Mouse (Mus musculus) thymus, postnatal 0 days (tissue): ENCODE results near the gene Tex12. TPM values are rescaled to one million over a fixed set of nuclear protein-coding genes. Genes with fewer than 3 reads are reported as not detected.

ENCODE experiments used
- DNase-seq: peaks from one replicate; pipeline ENCODE4 v3.0.0-alpha.2; 2015; ENCODE audit warnings: low spot score
- polyA plus RNA-seq: library from polyadenylated mRNA; unstranded; fragments of >200 nt; fragmentation: Nextera tagmentation; extraction: Ambion mirVana; gene quantifications from 2 replicates; pipeline ENCODE4 v1.2.1, GENCODE M21; 2015

Tex12 gene
- polyA plus RNA-seq, 1 experiment from 2014 or later, result not detected

- no peak for DNase-seq
Measured at GRCm38 (mm10) chr9:50561918-50562360, 814 bp upstream of the Tex12 start.

DNA sequence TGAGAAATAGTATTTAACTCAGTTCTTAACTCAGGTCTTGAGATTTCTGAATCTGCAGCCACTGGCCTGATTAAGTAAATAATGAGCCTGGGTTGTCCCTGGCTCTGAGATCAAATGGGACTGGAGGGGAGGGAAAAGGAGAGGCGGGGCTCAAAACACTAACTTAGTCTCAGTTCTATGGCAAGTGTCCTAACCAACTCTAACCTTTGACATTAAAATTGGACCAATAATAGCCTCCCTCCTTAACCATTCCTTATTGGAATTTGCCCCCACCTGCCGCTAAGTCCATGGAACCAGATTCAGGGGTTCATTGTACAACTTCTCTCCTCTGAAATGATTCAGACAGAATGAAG is 6.1 kb downstream of the Tex12 start, which contains the start of gene Bco2:
Bco2 (minus strand) TSS at position 88 of the 353 bp plus-strand sequence.
- no peak for DNase-seq

GRCm38 (mm10) chr9:50554241-50555093 is 6.7 kb downstream of the Tex12 start, which contains the start of gene Il18:
Gene Il18 (plus strand): TSS chr9:50554827.
- peak; percentile 23 for DNase-seq

GRCm38 (mm10) chr9:50553547-50553946 is 7.6 kb downstream of the Tex12 start:
- DNase-seq, result no peak

DNA sequence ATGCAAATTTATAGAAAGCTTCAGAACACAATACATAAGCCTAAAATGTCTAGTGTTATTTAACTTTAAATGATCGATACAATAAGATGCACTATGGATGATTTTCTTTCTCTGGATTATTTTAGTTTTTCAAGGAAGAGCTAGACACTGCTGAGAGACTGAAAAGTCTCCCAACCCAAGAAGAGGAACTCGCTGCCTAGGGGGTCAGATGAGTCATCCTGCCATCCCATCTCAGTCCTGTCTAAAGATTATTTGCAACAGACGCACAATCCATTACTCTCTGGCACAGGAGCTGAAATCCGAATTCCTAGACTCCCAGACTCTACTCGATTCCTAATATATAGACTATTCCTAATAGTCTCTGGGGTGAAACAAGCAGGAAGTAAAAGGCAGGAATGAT is 8.9 kb downstream of the Tex12 start:
- DNase-seq, result no peak

GRCm38 (mm10) chr9:50548936-50549335 is 12.2 kb downstream of the Tex12 start:
- DNase-seq, result no peak

DNA sequence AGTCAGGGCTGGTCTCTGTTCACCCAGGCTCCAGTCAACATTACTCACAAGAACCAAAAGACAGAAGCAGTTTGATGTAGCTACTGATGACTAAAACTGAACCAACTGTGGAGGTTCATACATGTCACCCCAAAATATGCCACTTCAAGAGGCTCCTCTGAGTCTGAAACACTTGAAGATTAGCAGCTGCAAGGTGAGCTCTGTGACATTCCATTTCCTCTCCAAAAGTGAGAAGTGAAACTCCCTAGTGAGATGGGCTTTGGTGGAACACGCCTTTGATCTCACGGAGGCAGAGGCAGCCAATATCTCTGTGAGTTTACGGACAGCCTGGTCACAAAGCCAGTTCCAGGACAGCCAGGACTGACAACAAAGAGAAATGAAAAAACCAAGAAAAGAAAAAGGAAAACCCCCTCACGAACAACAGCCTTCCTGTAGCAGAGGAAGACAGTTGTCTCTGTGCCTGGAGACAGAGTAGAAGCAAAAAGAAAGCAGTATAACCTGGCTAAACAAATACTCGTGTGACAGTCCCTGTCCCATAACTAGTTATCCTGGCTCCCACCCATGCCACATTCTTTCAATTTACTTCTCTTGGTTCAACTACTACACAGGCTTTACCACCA is 13.2 kb downstream of the Tex12 start:
- DNase-seq, result peak; percentile 75

DNA sequence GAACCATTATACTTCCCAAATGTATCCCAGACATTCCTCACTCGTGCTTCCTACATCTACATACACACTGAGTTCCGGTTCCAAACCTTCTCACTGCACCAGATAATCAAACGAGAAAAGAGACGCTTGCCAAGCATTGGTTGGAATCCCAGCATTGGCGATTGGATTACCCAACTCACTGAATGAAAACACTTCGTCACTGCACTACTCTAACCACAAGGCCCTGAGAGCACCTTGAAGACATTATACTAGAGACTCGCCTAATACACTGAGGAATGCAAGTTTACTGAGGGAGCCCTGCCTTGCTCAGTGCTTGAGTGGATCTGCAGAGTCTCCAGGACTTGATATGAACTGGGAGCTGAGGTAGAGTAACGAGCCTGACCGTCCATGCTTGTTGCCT is 18.7 kb downstream of the Tex12 start:
- DNase-seq, result no peak

- DNase-seq, result no peak
Measured at GRCm38 (mm10) chr9:50540170-50540569, 21.0 kb downstream of the Tex12 start.

GRCm38 (mm10) chr9:50537295-50537694 is 23.8 kb downstream of the Tex12 start:
- no peak for DNase-seq

DNA sequence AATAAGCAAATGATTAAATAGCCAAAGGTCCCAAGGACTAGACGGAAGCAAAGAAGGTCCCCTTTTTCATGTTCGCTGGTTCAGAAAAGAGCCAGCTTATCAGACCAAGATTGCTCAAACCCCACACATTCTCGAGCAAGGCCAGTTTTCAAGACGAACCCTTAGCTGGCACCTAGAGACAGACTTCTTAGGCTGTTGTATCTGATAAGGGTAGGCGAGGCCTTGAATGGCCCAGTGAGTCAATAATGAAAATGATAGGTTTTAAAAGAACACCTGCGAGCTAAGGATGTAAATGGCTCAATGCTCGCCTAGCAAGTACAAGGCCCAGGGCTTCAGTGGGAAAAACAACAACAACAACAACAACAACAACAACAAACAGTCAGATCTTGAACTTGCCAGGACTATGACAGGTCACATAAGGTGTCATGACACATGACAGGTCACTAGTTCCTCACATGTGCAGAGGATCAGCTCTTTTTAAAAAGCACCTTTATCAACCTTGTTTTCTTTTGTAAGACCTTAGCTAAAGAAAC is 24.5 kb downstream of the Tex12 start:
- DNase-seq, result no peak

- no peak for DNase-seq
Measured at GRCm38 (mm10) chr9:50535930-50536329, 25.2 kb downstream of the Tex12 start.

- no peak for DNase-seq
Measured at GRCm38 (mm10) chr9:50533791-50534190, 27.3 kb downstream of the Tex12 start.

DNA sequence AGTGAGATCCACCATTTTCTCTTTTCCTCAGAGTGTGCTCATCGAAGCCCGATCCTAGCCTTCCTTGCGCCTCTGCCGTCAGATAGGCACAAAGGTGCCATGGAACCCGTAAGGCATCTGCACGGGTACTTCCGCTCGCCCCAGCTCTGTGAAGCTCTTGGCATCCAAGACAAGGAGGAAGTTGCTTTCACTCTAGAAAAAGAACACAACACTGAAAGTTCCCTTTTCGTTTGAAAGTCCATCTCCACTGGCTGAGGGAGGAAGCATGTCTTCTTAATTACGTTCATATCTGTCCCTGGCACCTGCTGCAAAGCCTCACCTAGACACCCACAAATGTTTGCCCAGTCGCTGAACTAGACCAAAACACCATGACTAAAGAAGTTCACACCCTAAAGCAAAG is 27.8 kb downstream of the Tex12 start:
- peak; percentile 79 for DNase-seq

DNA sequence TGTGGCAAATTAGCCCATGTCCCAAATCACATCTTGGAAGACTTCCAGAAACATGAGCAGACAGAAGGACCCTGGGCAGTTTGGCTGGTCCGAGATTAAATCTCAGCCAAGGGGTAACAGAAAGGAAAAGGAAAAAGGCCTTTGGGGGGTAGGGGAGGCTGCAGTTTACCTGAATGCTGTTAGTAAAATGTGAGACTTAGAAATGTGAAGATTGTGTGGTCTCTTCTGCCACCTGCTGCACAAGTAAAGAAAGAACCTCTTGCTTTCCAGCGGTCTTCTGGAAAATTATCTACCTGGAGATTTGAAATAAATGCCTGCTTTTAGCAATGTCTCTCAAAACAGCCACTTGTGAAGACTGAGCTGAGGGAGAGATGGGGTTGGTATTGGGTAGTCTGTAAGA is 30.2 kb downstream of the Tex12 start:
- peak; percentile 67 for DNase-seq

- peak; percentile 99 for DNase-seq
Measured at GRCm38 (mm10) chr9:50528293-50528892, 32.7 kb downstream of the Tex12 start, which contains the start of gene Pts. Gene Pts (minus strand): TSS chr9:50528724.

- peak; percentile 41 for DNase-seq
Measured at GRCm38 (mm10) chr9:50527860-50528259, 33.3 kb downstream of the Tex12 start.

DNA sequence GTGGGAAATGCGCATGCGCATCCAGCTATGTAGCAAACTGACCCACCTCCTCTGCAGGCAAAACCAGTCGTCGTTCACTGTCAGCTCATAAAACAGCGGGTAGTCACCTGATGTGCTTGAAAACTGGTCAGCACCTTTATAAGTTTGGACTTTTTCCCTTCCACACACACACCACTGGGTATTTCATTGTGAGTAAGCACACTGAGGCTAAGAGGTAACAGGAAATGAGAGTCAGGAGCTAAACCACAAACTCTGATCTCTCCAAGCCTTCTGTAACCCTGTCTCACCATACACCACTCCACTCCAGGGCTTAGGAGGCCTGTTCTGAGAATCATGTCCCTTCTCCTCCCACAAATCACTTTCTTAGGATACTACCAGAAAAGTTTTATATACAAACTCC is 35.5 kb downstream of the Tex12 start:
- DNase-seq, result no peak

- DNase-seq, result no peak
Measured at GRCm38 (mm10) chr9:50524936-50525335, 36.2 kb downstream of the Tex12 start.

- DNase-seq, result no peak
Measured at GRCm38 (mm10) chr9:50522574-50522973, 38.6 kb downstream of the Tex12 start.

GRCm38 (mm10) chr9:50521562-50521961 is 39.6 kb downstream of the Tex12 start:
- no peak for DNase-seq

DNA sequence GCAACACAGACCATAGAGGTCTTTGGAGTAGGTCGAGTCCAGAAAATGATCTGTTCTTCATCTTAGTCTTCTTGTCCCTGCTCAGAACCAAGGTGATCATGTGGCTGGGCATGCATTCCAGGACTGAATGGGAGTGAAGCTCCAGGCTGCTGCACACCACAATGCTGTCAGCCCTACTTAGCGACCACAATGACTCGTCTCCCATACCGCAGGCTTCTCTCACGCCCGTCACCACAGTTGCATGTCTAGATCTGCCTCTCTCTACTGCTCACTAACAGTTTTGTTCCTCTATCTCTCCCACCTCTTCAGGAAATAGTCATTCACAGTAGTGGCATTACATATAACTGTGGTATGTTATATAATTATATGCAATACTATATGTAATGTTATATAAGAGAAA is 40.4 kb downstream of the Tex12 start:
- no peak for DNase-seq
